Mouse (Mus musculus): ENCODE data around the gene Ddx49.

DNA sequence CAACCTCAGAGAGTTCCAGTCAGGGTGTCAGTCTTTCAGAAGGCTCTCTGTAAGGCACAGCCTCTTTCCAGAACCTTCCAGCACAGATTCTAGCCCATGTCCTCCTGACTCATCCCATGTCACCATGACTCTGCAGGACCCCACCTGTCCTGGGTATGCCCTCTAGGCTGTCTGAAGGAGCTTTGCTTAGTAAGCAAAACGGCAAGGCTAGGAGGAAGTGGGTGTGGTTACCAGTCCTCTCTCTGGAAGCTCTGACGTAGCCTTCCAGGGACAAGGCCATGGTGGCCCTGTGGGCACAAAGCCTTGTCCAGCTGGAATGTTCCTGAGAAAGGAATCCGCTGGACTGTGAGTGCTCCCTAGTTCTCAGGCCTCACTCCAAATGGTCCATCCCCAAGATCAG is 29.3 kb downstream of the Ddx49 start:
- TF ChIP-seq CTCF (IDR thresholded peaks at IDR 0.05; ENCODE audit: control insufficient read depth, insufficient read depth, low read length) (no peak), POLR2A (IDR thresholded peaks at IDR 0.05; ENCODE audit: borderline replicate concordance, control insufficient read depth, low read depth, low read length) (no peak)

Measured in bone marrow, adult 2 months (tissue).